Mouse (Mus musculus): ENCODE measurements around the gene Mmd2. TPM values are rescaled to one million over a fixed set of nuclear protein-coding genes. Genes with fewer than 3 reads are reported as not detected.

Gene Mmd2
- polyA plus RNA-seq, 1 experiment from 2014 or later, result 0.55 TPM

GRCm38 (mm10) chr5:142537286-142537685 lies 71.3 kb downstream of the Mmd2 start:
- no peak for ATAC-seq (ENCODE audit: low read depth)
- no peak overlapping the region for H3K27ac ChIP-seq (ENCODE audit: low read length)
- WGBS, result 77% methylated on average over 3 of the region's 3 CpGs

GRCm38 (mm10) chr5:142535388-142535787 lies 73.2 kb downstream of the Mmd2 start:
- WGBS, result 77% methylated on average over 4 of the region's 4 CpGs
- Histone ChIP-seq H3K36me3 (ENCODE audit: control insufficient read depth, insufficient read depth, low read length) (no peaks in the 10 kb centered on the region), H3K4me2 (ENCODE audit: low read depth, low read length) (no peak overlapping the region), H3K27me3 (ENCODE audit: control insufficient read depth, insufficient read depth, low read depth, low read length) (peaks cover 4% of the 10 kb centered on the region; the same call in 1 of the 2 replicates), H3K9me3 (ENCODE audit: control insufficient read depth, low read length) (no peaks in the 10 kb centered on the region), H3K9ac (ENCODE audit: low read length) (no peak overlapping the region), H3K4me3 (ENCODE audit: low read length) (no peak overlapping the region), H3K27ac (ENCODE audit: low read length) (no peak overlapping the region), H3K4me1 (replicated peaks; ENCODE audit: control insufficient read depth, insufficient read depth, low read length) (no peaks in the 10 kb centered on the region)
- no peak for ATAC-seq (ENCODE audit: low read depth)

More at GRCm38 (mm10) chr5:142537286-142537685, 71.3 kb downstream of the Mmd2 start:
- Histone ChIP-seq H3K9ac (ENCODE audit: low read length) (no peak overlapping the region), H3K27me3 (ENCODE audit: control insufficient read depth, insufficient read depth, low read depth, low read length) (no peaks in the 10 kb centered on the region), H3K9me3 (ENCODE audit: control insufficient read depth, low read length) (no peaks in the 10 kb centered on the region), H3K36me3 (ENCODE audit: control insufficient read depth, insufficient read depth, low read length) (no peaks in the 10 kb centered on the region), H3K4me3 (ENCODE audit: low read length) (no peak overlapping the region), H3K4me2 (ENCODE audit: low read depth, low read length) (no peak overlapping the region), H3K4me1 (replicated peaks; ENCODE audit: control insufficient read depth, insufficient read depth, low read length) (no peaks in the 10 kb centered on the region)

DNA sequence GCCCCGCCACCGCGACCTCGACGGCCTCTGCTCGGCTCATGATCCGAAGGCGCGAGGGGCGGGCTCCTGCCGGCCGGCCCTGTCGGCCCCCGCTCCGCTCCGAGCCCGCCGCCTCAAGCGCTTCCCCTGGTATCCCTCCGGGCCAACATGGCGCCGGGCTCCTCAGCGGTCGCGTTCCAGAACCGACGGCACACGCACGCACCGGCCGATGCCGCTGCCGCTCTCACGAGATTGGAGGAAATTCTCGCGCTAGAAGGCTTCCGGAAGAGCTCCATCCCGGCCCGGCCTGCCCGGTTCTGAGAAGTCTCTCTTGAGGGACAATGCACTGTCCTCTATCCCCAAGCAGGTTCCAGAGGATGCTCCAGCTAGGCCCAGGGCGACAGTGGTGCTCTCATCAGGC lies 78.7 kb downstream of the Mmd2 start, which contains the start of gene Papolb:
Gene Papolb (minus strand): TSS at position 162 of the 400 bp plus-strand sequence.
- Histone ChIP-seq H3K27ac (ENCODE audit: low read length) (no peak within 1 kb of the TSS), H3K4me3 (ENCODE audit: low read length) (peak within 1 kb of the TSS; percentile 30), H3K36me3 (ENCODE audit: control insufficient read depth, insufficient read depth, low read length) (no peaks in the 10 kb centered on the region), H3K27me3 (ENCODE audit: control insufficient read depth, insufficient read depth, low read depth, low read length) (peaks cover 15% of the 10 kb centered on the region), H3K4me1 (replicated peaks; ENCODE audit: control insufficient read depth, insufficient read depth, low read length) (peaks cover 7% of the 10 kb centered on the region; the same call in 1 of the 2 replicates), H3K4me2 (ENCODE audit: low read depth, low read length) (peak within 1 kb of the TSS; percentile 50), H3K9ac (ENCODE audit: low read length) (no peak within 1 kb of the TSS), H3K9me3 (ENCODE audit: control insufficient read depth, low read length) (no peaks in the 10 kb centered on the region; the same call in 1 of the 2 replicates)
- no peak for ATAC-seq (ENCODE audit: low read depth)
- WGBS, result 31% methylated on average over 41 of the region's 41 CpGs

GRCm38 (mm10) chr5:142524711-142525464 lies 83.7 kb downstream of the Mmd2 start:
- Histone ChIP-seq H3K9me3 (ENCODE audit: control insufficient read depth, low read length) (no peaks in the 10 kb centered on the region; the same call in 1 of the 2 replicates), H3K27me3 (ENCODE audit: control insufficient read depth, insufficient read depth, low read depth, low read length) (peaks cover 7% of the 10 kb centered on the region), H3K27ac (ENCODE audit: low read length) (peak overlapping the region; percentile 83), H3K9ac (ENCODE audit: low read length) (no peak overlapping the region), H3K4me3 (ENCODE audit: low read length) (no peak overlapping the region), H3K4me2 (ENCODE audit: low read depth, low read length) (peak overlapping the region; percentile 19), H3K4me1 (replicated peaks; ENCODE audit: control insufficient read depth, insufficient read depth, low read length) (peaks cover 7% of the 10 kb centered on the region; the same call in 1 of the 2 replicates), H3K36me3 (ENCODE audit: control insufficient read depth, insufficient read depth, low read length) (no peaks in the 10 kb centered on the region)
- peak; percentile 92 for ATAC-seq (ENCODE audit: low read depth)
- WGBS, result 44% methylated on average over 8 of the region's 8 CpGs

DNA sequence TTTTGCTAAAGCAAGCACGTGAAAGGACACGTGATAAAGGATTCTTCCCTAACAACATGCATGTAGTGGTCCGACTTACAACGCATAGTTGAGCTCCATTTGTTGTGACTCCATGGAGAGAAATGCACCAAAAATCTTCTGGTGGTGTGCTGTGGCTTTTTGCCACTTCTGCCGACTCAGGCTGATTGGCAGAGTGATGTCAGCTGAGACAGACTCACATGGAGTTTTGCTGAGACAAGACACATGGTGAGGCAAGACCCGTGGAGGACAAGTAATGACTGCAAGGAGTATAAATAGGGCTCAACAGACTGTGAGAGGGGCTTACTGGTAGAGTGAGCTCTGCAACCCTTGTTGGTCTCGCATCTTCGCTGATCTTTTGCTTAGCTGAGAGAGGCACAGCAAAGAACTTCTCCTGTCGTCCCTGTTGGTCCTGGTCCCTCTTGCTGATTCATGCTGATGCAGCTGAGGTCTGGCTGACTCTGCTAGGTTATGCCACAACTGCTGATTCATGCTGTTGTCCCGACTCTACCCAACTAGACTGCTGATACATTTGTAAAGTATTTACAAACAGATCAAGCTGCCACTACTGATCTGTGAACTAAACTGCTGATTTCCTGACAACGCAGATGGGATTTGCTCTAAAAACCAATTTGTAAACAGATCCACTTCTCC lies 87.3 kb downstream of the Mmd2 start:
- Histone ChIP-seq H3K4me3 (ENCODE audit: low read length) (no peak overlapping the region), H3K4me1 (replicated peaks; ENCODE audit: control insufficient read depth, insufficient read depth, low read length) (peaks cover 17% of the 10 kb centered on the region; the same call in 1 of the 2 replicates), H3K27me3 (ENCODE audit: control insufficient read depth, insufficient read depth, low read depth, low read length) (no peaks in the 10 kb centered on the region), H3K9ac (ENCODE audit: low read length) (no peak overlapping the region), H3K4me2 (ENCODE audit: low read depth, low read length) (no peak overlapping the region), H3K9me3 (ENCODE audit: control insufficient read depth, low read length) (no peaks in the 10 kb centered on the region), H3K36me3 (ENCODE audit: control insufficient read depth, insufficient read depth, low read length) (no peaks in the 10 kb centered on the region), H3K27ac (ENCODE audit: low read length) (no peak overlapping the region)
- WGBS, result 74% methylated on average over 11 of the region's 11 CpGs
- no peak for ATAC-seq (ENCODE audit: low read depth)

DNA sequence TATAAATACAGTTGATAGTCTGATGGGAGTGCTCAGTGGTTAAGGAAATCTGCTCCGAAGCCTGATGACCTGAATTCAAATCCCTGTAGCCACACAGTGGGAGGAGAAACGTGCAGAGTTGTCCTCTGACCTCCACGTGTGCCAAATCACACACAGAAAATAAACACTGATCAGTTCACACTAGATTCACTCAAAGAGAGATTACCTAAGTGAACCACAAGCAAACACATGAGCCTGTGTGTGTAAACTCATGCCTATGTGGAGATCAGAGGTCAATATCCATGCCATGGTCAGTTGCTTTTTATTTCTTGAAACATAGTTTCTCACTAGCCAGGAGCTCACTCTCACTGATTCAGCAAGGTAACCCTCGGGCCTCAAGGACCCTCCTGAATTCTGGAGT lies 88.2 kb downstream of the Mmd2 start:
- no peaks in the 10 kb centered on the region for H3K27me3 ChIP-seq (ENCODE audit: control insufficient read depth, insufficient read depth, low read depth, low read length)

GRCm38 (mm10) chr5:142518973-142519372 lies 89.6 kb downstream of the Mmd2 start:
- Histone ChIP-seq H3K9ac (ENCODE audit: low read length) (no peak overlapping the region), H3K27ac (ENCODE audit: low read length) (no peak overlapping the region), H3K27me3 (ENCODE audit: control insufficient read depth, insufficient read depth, low read depth, low read length) (no peaks in the 10 kb centered on the region), H3K4me1 (replicated peaks; ENCODE audit: control insufficient read depth, insufficient read depth, low read length) (peaks cover 10% of the 10 kb centered on the region; the same call in 1 of the 2 replicates), H3K4me2 (ENCODE audit: low read depth, low read length) (no peak overlapping the region), H3K4me3 (ENCODE audit: low read length) (no peak overlapping the region), H3K36me3 (ENCODE audit: control insufficient read depth, insufficient read depth, low read length) (no peaks in the 10 kb centered on the region), H3K9me3 (ENCODE audit: control insufficient read depth, low read length) (no peaks in the 10 kb centered on the region)
- ATAC-seq (ENCODE audit: low read depth), result peak; percentile 24; the same call in 1 of the 2 replicates
- WGBS, result 41% methylated on average over 6 of the region's 6 CpGs

More for the DNA sequence above, 88.2 kb downstream of the Mmd2 start:
- Histone ChIP-seq H3K9ac (ENCODE audit: low read length) (no peak overlapping the region), H3K27ac (ENCODE audit: low read length) (no peak overlapping the region), H3K36me3 (ENCODE audit: control insufficient read depth, insufficient read depth, low read length) (no peaks in the 10 kb centered on the region), H3K4me2 (ENCODE audit: low read depth, low read length) (no peak overlapping the region), H3K4me3 (ENCODE audit: low read length) (no peak overlapping the region), H3K9me3 (ENCODE audit: control insufficient read depth, low read length) (no peaks in the 10 kb centered on the region), H3K4me1 (replicated peaks; ENCODE audit: control insufficient read depth, insufficient read depth, low read length) (peaks cover 11% of the 10 kb centered on the region; the same call in 1 of the 2 replicates)
- 48% methylated on average over 4 of the region's 4 CpGs for WGBS
- ATAC-seq (ENCODE audit: low read depth), result no peak

Measured in lung, embryonic 16.5 days (tissue).